Mouse (Mus musculus): ENCODE results near the gene Gm45062. TPM values are rescaled to one million over a fixed set of nuclear protein-coding genes. Genes with fewer than 3 reads are reported as not detected.

The Gm45062 gene
- polyA plus RNA-seq, 1 experiment from 2014 or later: 8.2 TPM

GRCm38 (mm10) chr6:8368198-8368864, 109.1 kb downstream of the Gm45062 start:
- 75% methylated on average over 2 of the region's 2 CpGs for WGBS

GRCm38 (mm10) chr6:8370624-8371023, 111.4 kb downstream of the Gm45062 start:
- H3K9me3 ChIP-seq (ENCODE audit: control insufficient read depth, low read length): no peaks in the 10 kb centered on the region
- no peak overlapping the region for H3K27ac ChIP-seq (replicated peaks; ENCODE audit: low read depth, low read length)
- no peak overlapping the region for H3K4me2 ChIP-seq (ENCODE audit: low read depth, low read length)
- DNase-seq (ENCODE audit: low spot score) (peak; percentile 64), ATAC-seq (ENCODE audit: low read depth) (peak; percentile 55; the same call in 1 of the 2 replicates)
- no peaks in the 10 kb centered on the region for H3K27me3 ChIP-seq (replicated peaks; ENCODE audit: control insufficient read depth, insufficient read depth, low read length)
- no peak overlapping the region for H3K9ac ChIP-seq (ENCODE audit: low read depth, low read length)
- H3K36me3 ChIP-seq (ENCODE audit: control insufficient read depth, insufficient read depth, low read length): no peaks in the 10 kb centered on the region
- no peak overlapping the region for H3K4me3 ChIP-seq (ENCODE audit: low read depth, low read length)
- WGBS: 80% methylated on average over 3 of the region's 3 CpGs
- no peaks in the 10 kb centered on the region for H3K4me1 ChIP-seq (ENCODE audit: control insufficient read depth, insufficient read depth, low read length)

More at GRCm38 (mm10) chr6:8368198-8368864, 109.1 kb downstream of the Gm45062 start:
- no peaks in the 10 kb centered on the region for H3K4me1 ChIP-seq (ENCODE audit: control insufficient read depth, insufficient read depth, low read length)
- H3K27me3 ChIP-seq (replicated peaks; ENCODE audit: control insufficient read depth, insufficient read depth, low read length): no peaks in the 10 kb centered on the region
- H3K4me3 ChIP-seq (ENCODE audit: low read depth, low read length): no peak overlapping the region
- H3K4me2 ChIP-seq (ENCODE audit: low read depth, low read length): no peak overlapping the region
- DNase-seq (ENCODE audit: low spot score) (no peak), ATAC-seq (ENCODE audit: low read depth) (no peak)
- H3K9me3 ChIP-seq (ENCODE audit: control insufficient read depth, low read length): no peaks in the 10 kb centered on the region
- no peak overlapping the region for H3K9ac ChIP-seq (ENCODE audit: low read depth, low read length)
- no peaks in the 10 kb centered on the region for H3K36me3 ChIP-seq (ENCODE audit: control insufficient read depth, insufficient read depth, low read length)
- no peak overlapping the region for H3K27ac ChIP-seq (replicated peaks; ENCODE audit: low read depth, low read length)

- Histone ChIP-seq H3K9ac (ENCODE audit: low read depth, low read length) (no peak overlapping the region), H3K27ac (replicated peaks; ENCODE audit: low read depth, low read length) (no peak overlapping the region), H3K9me3 (ENCODE audit: control insufficient read depth, low read length) (no peaks in the 10 kb centered on the region), H3K4me1 (ENCODE audit: control insufficient read depth, insufficient read depth, low read length) (no peaks in the 10 kb centered on the region), H3K27me3 (replicated peaks; ENCODE audit: control insufficient read depth, insufficient read depth, low read length) (no peaks in the 10 kb centered on the region), H3K36me3 (ENCODE audit: control insufficient read depth, insufficient read depth, low read length) (peaks cover 3% of the 10 kb centered on the region; the same call in 1 of the 2 replicates), H3K4me3 (ENCODE audit: low read depth, low read length) (no peak overlapping the region), H3K4me2 (ENCODE audit: low read depth, low read length) (no peak overlapping the region)
- 50% methylated on average over 2 of the region's 2 CpGs for WGBS
- DNase-seq (ENCODE audit: low spot score) (no peak), ATAC-seq (ENCODE audit: low read depth) (no peak)
Observed at GRCm38 (mm10) chr6:8373051-8373450, 113.8 kb downstream of the Gm45062 start.

GRCm38 (mm10) chr6:8373851-8374250, 114.6 kb downstream of the Gm45062 start:
- no peaks in the 10 kb centered on the region for H3K4me1 ChIP-seq (ENCODE audit: control insufficient read depth, insufficient read depth, low read length)
- H3K4me3 ChIP-seq (ENCODE audit: low read depth, low read length): no peak overlapping the region
- no peaks in the 10 kb centered on the region for H3K27me3 ChIP-seq (replicated peaks; ENCODE audit: control insufficient read depth, insufficient read depth, low read length)
- H3K9ac ChIP-seq (ENCODE audit: low read depth, low read length): 0 out of 2 replicates have a peak overlapping the region, but pooled peaks have one; percentile 19
- no peaks in the 10 kb centered on the region for H3K9me3 ChIP-seq (ENCODE audit: control insufficient read depth, low read length)
- DNase-seq (ENCODE audit: low spot score): no peak
- peaks cover 4% of the 10 kb centered on the region; the same call in 1 of the 2 replicates for H3K36me3 ChIP-seq (ENCODE audit: control insufficient read depth, insufficient read depth, low read length)
- no peak for ATAC-seq (ENCODE audit: low read depth)
- H3K27ac ChIP-seq (replicated peaks; ENCODE audit: low read depth, low read length): no peak overlapping the region
- H3K4me2 ChIP-seq (ENCODE audit: low read depth, low read length): no peak overlapping the region
- WGBS: 47% methylated on average over 8 of the region's 8 CpGs

- no peak overlapping the region for H3K27ac ChIP-seq (replicated peaks; ENCODE audit: low read depth, low read length)
- H3K36me3 ChIP-seq (ENCODE audit: control insufficient read depth, insufficient read depth, low read length): peaks cover 4% of the 10 kb centered on the region; the same call in 1 of the 2 replicates
- 72% methylated on average over 6 of the region's 6 CpGs for WGBS
- H3K4me1 ChIP-seq (ENCODE audit: control insufficient read depth, insufficient read depth, low read length): no peaks in the 10 kb centered on the region
- DNase-seq (ENCODE audit: low spot score): no peak
- no peaks in the 10 kb centered on the region for H3K27me3 ChIP-seq (replicated peaks; ENCODE audit: control insufficient read depth, insufficient read depth, low read length)
- no peak for ATAC-seq (ENCODE audit: low read depth)
- no peaks in the 10 kb centered on the region for H3K9me3 ChIP-seq (ENCODE audit: control insufficient read depth, low read length)
- H3K4me2 ChIP-seq (ENCODE audit: low read depth, low read length): no peak overlapping the region
- H3K4me3 ChIP-seq (ENCODE audit: low read depth, low read length): no peak overlapping the region
- H3K9ac ChIP-seq (ENCODE audit: low read depth, low read length): no peak overlapping the region
Observed at GRCm38 (mm10) chr6:8374290-8374689, 115.0 kb downstream of the Gm45062 start.

- Histone ChIP-seq H3K9ac (ENCODE audit: low read depth, low read length) (no peak overlapping the region), H3K4me1 (ENCODE audit: control insufficient read depth, insufficient read depth, low read length) (no peaks in the 10 kb centered on the region), H3K27me3 (replicated peaks; ENCODE audit: control insufficient read depth, insufficient read depth, low read length) (no peaks in the 10 kb centered on the region), H3K9me3 (ENCODE audit: control insufficient read depth, low read length) (no peaks in the 10 kb centered on the region), H3K4me2 (ENCODE audit: low read depth, low read length) (no peak overlapping the region), H3K27ac (replicated peaks; ENCODE audit: low read depth, low read length) (no peak overlapping the region), H3K4me3 (ENCODE audit: low read depth, low read length) (no peak overlapping the region), H3K36me3 (ENCODE audit: control insufficient read depth, insufficient read depth, low read length) (peaks cover 4% of the 10 kb centered on the region; the same call in 1 of the 2 replicates)
- DNase-seq (ENCODE audit: low spot score) (no peak), ATAC-seq (ENCODE audit: low read depth) (no peak)
- 90% methylated on average over 4 of the region's 4 CpGs for WGBS
Observed at GRCm38 (mm10) chr6:8374712-8375111, 115.5 kb downstream of the Gm45062 start.

GRCm38 (mm10) chr6:8376351-8376750, 117.1 kb downstream of the Gm45062 start:
- DNase-seq (ENCODE audit: low spot score): no peak
- H3K27me3 ChIP-seq (replicated peaks; ENCODE audit: control insufficient read depth, insufficient read depth, low read length): no peaks in the 10 kb centered on the region
- WGBS: 95% methylated on average over 5 of the region's 5 CpGs
- H3K36me3 ChIP-seq (ENCODE audit: control insufficient read depth, insufficient read depth, low read length): peaks cover 4% of the 10 kb centered on the region; the same call in 1 of the 2 replicates
- no peaks in the 10 kb centered on the region for H3K9me3 ChIP-seq (ENCODE audit: control insufficient read depth, low read length)
- no peaks in the 10 kb centered on the region for H3K4me1 ChIP-seq (ENCODE audit: control insufficient read depth, insufficient read depth, low read length)
- H3K27ac ChIP-seq (replicated peaks; ENCODE audit: low read depth, low read length): no peak overlapping the region
- H3K4me2 ChIP-seq (ENCODE audit: low read depth, low read length): no peak overlapping the region
- H3K9ac ChIP-seq (ENCODE audit: low read depth, low read length): no peak overlapping the region
- H3K4me3 ChIP-seq (ENCODE audit: low read depth, low read length): no peak overlapping the region
- ATAC-seq (ENCODE audit: low read depth): no peak

GRCm38 (mm10) chr6:8377667-8378066, 118.4 kb downstream of the Gm45062 start:
- 92% methylated on average over 8 of the region's 8 CpGs for WGBS
- H3K9me3 ChIP-seq (ENCODE audit: control insufficient read depth, low read length): no peaks in the 10 kb centered on the region
- no peak for DNase-seq (ENCODE audit: low spot score)
- H3K4me3 ChIP-seq (ENCODE audit: low read depth, low read length): no peak overlapping the region
- H3K27me3 ChIP-seq (replicated peaks; ENCODE audit: control insufficient read depth, insufficient read depth, low read length): no peaks in the 10 kb centered on the region
- no peak overlapping the region for H3K9ac ChIP-seq (ENCODE audit: low read depth, low read length)
- H3K36me3 ChIP-seq (ENCODE audit: control insufficient read depth, insufficient read depth, low read length): peaks cover 4% of the 10 kb centered on the region; the same call in 1 of the 2 replicates
- H3K27ac ChIP-seq (replicated peaks; ENCODE audit: low read depth, low read length): no peak overlapping the region
- no peak for ATAC-seq (ENCODE audit: low read depth)
- no peak overlapping the region for H3K4me2 ChIP-seq (ENCODE audit: low read depth, low read length)
- no peaks in the 10 kb centered on the region for H3K4me1 ChIP-seq (ENCODE audit: control insufficient read depth, insufficient read depth, low read length)

- ATAC-seq (ENCODE audit: low read depth): no peak
- 95% methylated on average over 2 of the region's 2 CpGs for WGBS
Observed at GRCm38 (mm10) chr6:8389307-8389706, 130.1 kb downstream of the Gm45062 start.

More at GRCm38 (mm10) chr6:8389307-8389706, 130.1 kb downstream of the Gm45062 start:
- H3K27ac ChIP-seq (replicated peaks; ENCODE audit: low read depth, low read length): no peak overlapping the region
- no peak for DNase-seq (ENCODE audit: low spot score)
- no peaks in the 10 kb centered on the region for H3K4me1 ChIP-seq (ENCODE audit: control insufficient read depth, insufficient read depth, low read length)
- H3K9ac ChIP-seq (ENCODE audit: low read depth, low read length): no peak overlapping the region
- H3K4me3 ChIP-seq (ENCODE audit: low read depth, low read length): no peak overlapping the region
- no peaks in the 10 kb centered on the region for H3K27me3 ChIP-seq (replicated peaks; ENCODE audit: control insufficient read depth, insufficient read depth, low read length)
- no peak overlapping the region for H3K4me2 ChIP-seq (ENCODE audit: low read depth, low read length)
- H3K36me3 ChIP-seq (ENCODE audit: control insufficient read depth, insufficient read depth, low read length): no peaks in the 10 kb centered on the region
- H3K9me3 ChIP-seq (ENCODE audit: control insufficient read depth, low read length): no peaks in the 10 kb centered on the region
